Mouse (Mus musculus) E14TG2a.4 (cell line): ENCODE measurements around the gene Tmem215.

Experiments used
- CTCF ChIP-seq: conservative IDR thresholded peaks from 2 replicates; pipeline ENCODE4 v1.5.1; 2014; ENCODE audit warnings: low read length
- POU5F1 ChIP-seq: IDR thresholded peaks from 2 replicates; pipeline ENCODE4 v1.6.1; 2014; ENCODE audit warnings: low read length, borderline replicate concordance

DNA sequence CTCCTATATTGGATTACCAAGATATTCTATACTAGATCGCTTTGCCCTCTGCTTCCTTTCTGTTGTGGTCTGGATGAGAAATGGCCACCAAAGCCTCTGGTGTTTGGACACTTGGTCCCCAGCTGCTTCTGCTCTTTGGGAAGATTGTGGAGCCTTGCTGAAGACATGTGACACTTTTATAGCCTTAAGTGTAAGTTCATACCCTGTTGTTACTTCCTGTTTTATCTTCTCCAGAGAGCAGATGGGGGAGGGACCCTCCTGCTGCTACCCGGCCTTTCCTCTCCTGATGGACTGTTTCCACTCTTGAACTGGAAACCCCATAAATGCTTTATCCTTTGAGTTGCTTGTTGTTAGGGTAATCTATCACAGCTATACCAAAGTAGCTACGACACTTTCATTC, 38.6 kb upstream of the Tmem215 start:
- no peak for TF ChIP-seq CTCF
- no peak for TF ChIP-seq POU5F1
